10 mouse cellular contexts compared by ENCODE assay signal in genomic region chr1:53032550-53032949, GRCm38 (mm10). TPM values are rescaled to one million over a fixed set of nuclear protein-coding genes. Genes with fewer than 3 reads are reported as not detected.
A peak's percentile ranks its signal among the peaks of the same experiment; 100 is the strongest.
DNase-seq lines count a peak whose midpoint lies in the region; ATAC-seq and TF ChIP-seq lines count a peak whose summit lies in the region.
"Had no signal": no experiment of that assay in that cellular context is flagged by ENCODE, and none has a peak within 500 bp of the region (broad histone marks: within the 10 kb centered on the region; RNA-seq: fewer than 3 reads in every experiment).

No protein-coding gene starts in this region.

- no peaks in the 10 kb centered on the region for H3K9me3 ChIP-seq in hindbrain, postnatal 0 days (ENCODE audit: low read length)
- H3K9me3 ChIP-seq in hindbrain, embryonic 16.5 days (ENCODE audit: control insufficient read depth, low read length), result no peaks in the 10 kb centered on the region
- H3K9me3 ChIP-seq: embryonic facial prominence, embryonic 12.5 days; hindbrain, embryonic 15.5 days had no signal

- H3K9ac ChIP-seq in hindbrain, postnatal 0 days (replicated peaks; ENCODE audit: low read length), result no peak overlapping the region
- H3K9ac ChIP-seq in hindbrain, embryonic 16.5 days (ENCODE audit: low read depth, low read length), result no peak overlapping the region
- H3K9ac ChIP-seq: embryonic facial prominence, embryonic 12.5 days; hindbrain, embryonic 15.5 days had no signal

- no peaks in the 10 kb centered on the region for H3K4me1 ChIP-seq in hindbrain, postnatal 0 days (ENCODE audit: insufficient read depth, low read length)
- H3K4me1 ChIP-seq in hindbrain, embryonic 16.5 days (ENCODE audit: control insufficient read depth, insufficient read depth, low read depth, low read length), result no peaks in the 10 kb centered on the region
- H3K4me1 ChIP-seq: embryonic facial prominence, embryonic 12.5 days; hindbrain, embryonic 15.5 days had no signal

- no peaks in the 10 kb centered on the region for H3K36me3 ChIP-seq in hindbrain, postnatal 0 days (ENCODE audit: insufficient read depth, low read length)
- H3K36me3 ChIP-seq in hindbrain, embryonic 16.5 days (ENCODE audit: control insufficient read depth, insufficient read depth, low read length), result no peaks in the 10 kb centered on the region
- H3K36me3 ChIP-seq: embryonic facial prominence, embryonic 12.5 days; hindbrain, embryonic 15.5 days had no signal

- no peaks in the 10 kb centered on the region for H3K27me3 ChIP-seq in hindbrain, postnatal 0 days (ENCODE audit: insufficient read depth, low read length)
- H3K27me3 ChIP-seq in hindbrain, embryonic 16.5 days (replicated peaks; ENCODE audit: control insufficient read depth, insufficient read depth, low read length), result no peaks in the 10 kb centered on the region
- H3K27me3 ChIP-seq: embryonic facial prominence, embryonic 12.5 days; hindbrain, embryonic 15.5 days had no signal

- no peak overlapping the region for H3K4me2 ChIP-seq in hindbrain, postnatal 0 days (ENCODE audit: low read depth, low read length)
- H3K4me2 ChIP-seq in hindbrain, embryonic 16.5 days (ENCODE audit: low read length), result no peak overlapping the region
- H3K4me2 ChIP-seq: embryonic facial prominence, embryonic 12.5 days; hindbrain, embryonic 15.5 days had no signal

- peak; percentile 59 for TF ChIP-seq CTCF in hindbrain, postnatal 0 days (IDR thresholded peaks at IDR 0.05; ENCODE audit: low read depth)

- ATAC-seq in CD4-positive, CD25-positive, alpha-beta regulatory T cell, adult 4 months, result no peak
- peak; percentile 59; the same call in 1 of the 2 replicates for ATAC-seq in hindbrain, postnatal 0 days
- no peak; the same call in 1 of the 2 replicates for ATAC-seq in hindbrain, embryonic 16.5 days

- H3K27ac ChIP-seq in hindbrain, postnatal 0 days, result no peak overlapping the region
- no peak overlapping the region for H3K27ac ChIP-seq in hindbrain, embryonic 16.5 days (ENCODE audit: low read depth, low read length)
- H3K27ac ChIP-seq: embryonic facial prominence, embryonic 12.5 days; hindbrain, embryonic 15.5 days had no signal

- peak; percentile 47 for DNase-seq in CD4-positive, CD25-positive, alpha-beta regulatory T cell, adult 2 months (ENCODE audit: low read depth, low spot score)
- DNase-seq in hindbrain, postnatal 0 days (ENCODE audit: low spot score), result peak; percentile 80
- DNase-seq in 3T3-L1 (ENCODE audit: low read depth, low spot score), result peak; percentile 64
- DNase-seq in embryo, embryonic 11 days, result peak; percentile 66
- no peak for DNase-seq in urinary bladder, postnatal 25 days (ENCODE audit: low spot score)
- no peak for DNase-seq in ovary, adult 18-20 months (ENCODE audit: low spot score)

- H3K4me3 ChIP-seq in hindbrain, postnatal 0 days (ENCODE audit: low read length), result no peak overlapping the region
- H3K4me3 ChIP-seq in hindbrain, embryonic 16.5 days (ENCODE audit: low read length), result no peak overlapping the region
- H3K4me3 ChIP-seq: embryonic facial prominence, embryonic 12.5 days; hindbrain, embryonic 15.5 days had no signal

RNA-seq across cellular contexts. Expression of gene 1700019D03Rik, which starts 12.6 kb away (rescaled TPM):
- 1 to 10 TPM; 6.1 to 7.6 TPM for polyA plus RNA-seq in CD4-positive, CD25-positive, alpha-beta regulatory T cell, adult 4 months (2017; shearing (Covaris generic))
- 2.8 and 6.4 TPM in 2 replicates for total RNA-seq in hindbrain, postnatal 0 days (2014; rRNA removed)
- 5.5 and 7.1 TPM in 2 replicates for polyA plus RNA-seq in hindbrain, postnatal 0 days (2015; fragmentation: Nextera tagmentation; extraction: Ambion mirVana)
- polyA plus RNA-seq in hindbrain, embryonic 16.5 days (2015; fragmentation: Nextera tagmentation; extraction: Ambion mirVana), result 5.3 and 6.5 TPM in 2 replicates

RNA-seq across cellular contexts. Expression of gene Mstn, which starts 28.9 kb away (rescaled TPM):
- polyA plus RNA-seq in CD4-positive, CD25-positive, alpha-beta regulatory T cell, adult 4 months (2017; shearing (Covaris generic)), result under 1 TPM in 1 of 2 experiments, not detected in 1; 0.23 TPM
- total RNA-seq in hindbrain, postnatal 0 days (2014; rRNA removed), result 0.11 and 0.31 TPM in 2 replicates
- polyA plus RNA-seq in hindbrain, postnatal 0 days (2015; fragmentation: Nextera tagmentation; extraction: Ambion mirVana), result 0.32 and 0.39 TPM in 2 replicates
- polyA plus RNA-seq in hindbrain, embryonic 16.5 days (2015; fragmentation: Nextera tagmentation; extraction: Ambion mirVana), result 0.21 and 0.59 TPM in 2 replicates

Comparison
In these comparisons a context has a peak if more than half of its experiments do, and no peak if none do; other contexts are left out.
1. DNase-seq: peak in CD4-positive, CD25-positive, alpha-beta regulatory T cell, adult 2 months (single experiment), hindbrain, postnatal 0 days (single experiment), 3T3-L1 (single experiment) and embryo, embryonic 11 days (single experiment); none in urinary bladder, postnatal 25 days (single experiment) and ovary, adult 18-20 months (single experiment).